Comparison of ENCODE assay signal across 29 mouse cellular contexts in the genomic region with DNA sequence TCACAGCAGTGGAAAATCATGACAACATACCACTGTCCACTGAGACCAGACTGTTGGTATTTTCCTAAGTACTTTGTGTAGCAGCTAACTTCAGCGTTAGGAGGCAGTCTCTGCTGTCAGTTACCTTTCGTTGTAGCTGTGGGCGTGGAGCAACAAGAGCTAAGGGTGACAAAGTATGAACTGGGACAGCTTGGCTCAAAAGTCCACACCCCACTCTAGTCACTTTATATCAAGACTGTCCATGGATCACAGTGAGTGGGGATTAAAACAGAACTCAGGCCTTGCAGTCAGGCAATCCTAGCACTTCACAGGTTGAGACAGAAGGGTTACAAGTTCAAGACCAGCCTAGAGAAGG.
A peak's percentile ranks its signal among the peaks of the same experiment; 100 is the strongest.
DNase-seq lines count a peak whose midpoint lies in the region; ATAC-seq and TF ChIP-seq lines count a peak whose summit lies in the region.
"Had no signal": no experiment of that assay in that cellular context is flagged by ENCODE, and none has a peak within 500 bp of the region (broad histone marks: within the 10 kb centered on the region; RNA-seq: fewer than 3 reads in every experiment).

No protein-coding gene starts in this region.

- no peaks in the 10 kb centered on the region for H3K27me3 ChIP-seq in heart, embryonic 10.5 days (ENCODE audit: insufficient read depth, poor library complexity, severe bottlenecking)
- no peaks in the 10 kb centered on the region for H3K27me3 ChIP-seq in intestine, embryonic 15.5 days (replicated peaks)
- no peaks in the 10 kb centered on the region for H3K27me3 ChIP-seq in intestine, postnatal 0 days (replicated peaks; ENCODE audit: control insufficient read depth, insufficient read depth, low read length)
- no peaks in the 10 kb centered on the region for H3K27me3 ChIP-seq in neural tube, embryonic 15.5 days (replicated peaks)
- H3K27me3 ChIP-seq: CH12.LX; embryonic facial prominence, embryonic 13.5 days; embryonic facial prominence, embryonic 15.5 days; forebrain, embryonic 12.5 days; forebrain, embryonic 15.5 days; Patski had no signal

- no peak overlapping the region for H3K4me2 ChIP-seq in intestine, embryonic 15.5 days (replicated peaks)
- H3K4me2 ChIP-seq in intestine, postnatal 0 days (replicated peaks; ENCODE audit: low read depth): no peak overlapping the region
- H3K4me2 ChIP-seq in neural tube, embryonic 15.5 days: no peak overlapping the region
- H3K4me2 ChIP-seq: embryonic facial prominence, embryonic 13.5 days; embryonic facial prominence, embryonic 15.5 days; forebrain, embryonic 12.5 days; forebrain, embryonic 15.5 days had no signal

- peak; percentile 29; the same call in 1 of the 2 replicates for ATAC-seq in intestine, embryonic 15.5 days
- peak; percentile 51 for ATAC-seq in intestine, postnatal 0 days
- ATAC-seq in neural tube, embryonic 15.5 days (ENCODE audit: low FRiP score): no peak
- ATAC-seq: activated CD4-positive, CD25-positive, alpha-beta regulatory T cell, adult 4 months; CD4-positive, CD25-positive, alpha-beta regulatory T cell, adult 4 months; forebrain, embryonic 15.5 days; forebrain, postnatal 0 days; Patski had no signal

- peak; percentile 28; the same call in 1 of the 2 replicates for TF ChIP-seq CTCF in intestine, postnatal 0 days (IDR thresholded peaks at IDR 0.05; ENCODE audit: low read depth)

- H3K36me3 ChIP-seq in heart, embryonic 10.5 days: 0 out of 2 replicates have a peak, but pooled peaks cover 2% of the 10 kb centered on the region
- H3K36me3 ChIP-seq in intestine, embryonic 15.5 days: no peaks in the 10 kb centered on the region
- H3K36me3 ChIP-seq in intestine, postnatal 0 days (ENCODE audit: control insufficient read depth, insufficient read depth): no peaks in the 10 kb centered on the region
- H3K36me3 ChIP-seq in neural tube, embryonic 15.5 days: no peaks in the 10 kb centered on the region
- H3K36me3 ChIP-seq: embryonic facial prominence, embryonic 13.5 days; embryonic facial prominence, embryonic 15.5 days; forebrain, embryonic 10.5 days; forebrain, embryonic 12.5 days; forebrain, embryonic 15.5 days had no signal

- no peak overlapping the region for H3K9ac ChIP-seq in intestine, embryonic 15.5 days
- H3K9ac ChIP-seq in intestine, postnatal 0 days (ENCODE audit: low read depth, low read length): no peak overlapping the region
- no peak overlapping the region for H3K9ac ChIP-seq in neural tube, embryonic 15.5 days (replicated peaks)
- H3K9ac ChIP-seq: embryonic facial prominence, embryonic 13.5 days; embryonic facial prominence, embryonic 15.5 days; forebrain, embryonic 12.5 days; forebrain, embryonic 15.5 days; forebrain, postnatal 0 days had no signal

- no peaks in the 10 kb centered on the region for H3K9me3 ChIP-seq in heart, embryonic 10.5 days
- H3K9me3 ChIP-seq in intestine, embryonic 15.5 days: no peaks in the 10 kb centered on the region
- no peaks in the 10 kb centered on the region for H3K9me3 ChIP-seq in intestine, postnatal 0 days (ENCODE audit: control insufficient read depth)
- H3K9me3 ChIP-seq in neural tube, embryonic 15.5 days (replicated peaks): no peaks in the 10 kb centered on the region
- H3K9me3 ChIP-seq: embryonic facial prominence, embryonic 13.5 days; embryonic facial prominence, embryonic 15.5 days; forebrain, embryonic 10.5 days; forebrain, embryonic 12.5 days; forebrain, embryonic 15.5 days; G1E had no signal

- no peaks in the 10 kb centered on the region for H3K4me1 ChIP-seq in heart, embryonic 10.5 days
- H3K4me1 ChIP-seq in intestine, embryonic 15.5 days (replicated peaks): no peaks in the 10 kb centered on the region
- no peaks in the 10 kb centered on the region for H3K4me1 ChIP-seq in intestine, postnatal 0 days (replicated peaks; ENCODE audit: control insufficient read depth, insufficient read depth, low read length)
- no peaks in the 10 kb centered on the region for H3K4me1 ChIP-seq in neural tube, embryonic 15.5 days
- H3K4me1 ChIP-seq: embryonic facial prominence, embryonic 13.5 days; embryonic facial prominence, embryonic 15.5 days; forebrain, embryonic 10.5 days; forebrain, embryonic 12.5 days; forebrain, embryonic 15.5 days had no signal

- no peak overlapping the region for H3K4me3 ChIP-seq in heart, embryonic 10.5 days
- H3K4me3 ChIP-seq in intestine, embryonic 15.5 days (replicated peaks): no peak overlapping the region
- H3K4me3 ChIP-seq in intestine, postnatal 0 days (ENCODE audit: low read depth, low read length): no peak overlapping the region
- no peak overlapping the region for H3K4me3 ChIP-seq in neural tube, embryonic 15.5 days (replicated peaks)
- H3K4me3 ChIP-seq: embryonic facial prominence, embryonic 13.5 days; embryonic facial prominence, embryonic 15.5 days; erythroblast, embryonic 14.5 days; forebrain, embryonic 10.5 days; forebrain, embryonic 12.5 days; forebrain, embryonic 15.5 days had no signal

- WGBS in heart, embryonic 10.5 days: 84% methylated on average over 3 of the region's 3 CpGs
- WGBS in intestine, embryonic 15.5 days: 80% methylated on average over 3 of the region's 3 CpGs
- 45% methylated on average over 3 of the region's 3 CpGs for WGBS in intestine, postnatal 0 days
- WGBS in neural tube, embryonic 15.5 days: 88% methylated on average over 3 of the region's 3 CpGs

- DNase-seq in heart, embryonic 10.5 days (ENCODE audit: low spot score): peak; percentile 36
- no peak for DNase-seq in heart, adult 18-20 months
- no peak for DNase-seq in right cerebral cortex, postnatal 4 days
- DNase-seq: adrenal gland, adult 2 months; adrenal gland, postnatal 10 days; adrenal gland, postnatal 25 days; B cell, adult 2 months; cerebellum, adult 11 months; cerebellum, adult 18-20 months; cerebellum, adult 8-10 months; cerebellum, adult 9-11 months; cerebellum, postnatal 14 days; cerebellum, postnatal 36 days; embryo, embryonic 11 days; forebrain, postnatal 0 days had no signal

- H3K27ac ChIP-seq in heart, embryonic 10.5 days: no peak overlapping the region
- H3K27ac ChIP-seq in intestine, embryonic 15.5 days: no peak overlapping the region
- no peak overlapping the region for H3K27ac ChIP-seq in intestine, postnatal 0 days (ENCODE audit: low read depth, low read length)
- H3K27ac ChIP-seq in neural tube, embryonic 15.5 days (replicated peaks): no peak overlapping the region
- H3K27ac ChIP-seq: embryonic facial prominence, embryonic 13.5 days; embryonic facial prominence, embryonic 15.5 days; forebrain, embryonic 10.5 days; forebrain, embryonic 12.5 days; forebrain, embryonic 15.5 days had no signal
